Mouse (Mus musculus): Measurements from ENCODE around the gene Scel. TPM values are rescaled to one million over a fixed set of nuclear protein-coding genes. Genes with fewer than 3 reads are reported as not detected.
"Not testable (repeated sequence)": the region's sequence is repeated elsewhere in the genome, so short reads cannot be mapped to it uniquely, and the experiment has no call there.

The Scel gene
- under 1 TPM; 0.17 to 0.31 TPM for total RNA-seq (2021)
- long read RNA-seq, experiment 1: 0 reads
- long read RNA-seq, experiment 2: 0 reads

GRCm38 (mm10) chr14:103512802-103513472 lies at the start of gene Scel:
TSS of gene Scel (plus strand) at chr14:103513342.
- peak in 1 of 2 experiments; percentile 13 for DNase-seq

- DNase-seq: peak; percentile 40 to 52
Observed at GRCm38 (mm10) chr14:103468691-103469463, 44.3 kb upstream of the Scel start.

GRCm38 (mm10) chr14:103469464-103470015 lies 43.6 kb upstream of the Scel start:
- DNase-seq: peak; percentile 74 to 80

GRCm38 (mm10) chr14:103471074-103471778 lies 41.9 kb upstream of the Scel start:
- DNase-seq: peak in 1 of 2 experiments; percentile 30

GRCm38 (mm10) chr14:103471806-103472553 lies 41.2 kb upstream of the Scel start:
- DNase-seq: peak; percentile 54 to 77

- DNase-seq: no peak
Observed at GRCm38 (mm10) chr14:103472554-103472905, 40.6 kb upstream of the Scel start.

GRCm38 (mm10) chr14:103475312-103475711 lies 37.8 kb upstream of the Scel start:
- DNase-seq: no peak

- DNase-seq: not testable (repeated sequence)
Observed at GRCm38 (mm10) chr14:103476232-103476631, 36.9 kb upstream of the Scel start.

GRCm38 (mm10) chr14:103477281-103477680 lies 35.9 kb upstream of the Scel start:
- DNase-seq: no peak

GRCm38 (mm10) chr14:103477959-103478358 lies 35.2 kb upstream of the Scel start:
- DNase-seq: peak in 1 of 2 experiments; percentile 51

- DNase-seq: no peak
Observed at GRCm38 (mm10) chr14:103479446-103479845, 33.7 kb upstream of the Scel start.

GRCm38 (mm10) chr14:103481514-103481913 lies 31.6 kb upstream of the Scel start:
- DNase-seq: no peak

- DNase-seq: no peak
Observed at GRCm38 (mm10) chr14:103485671-103486070, 27.5 kb upstream of the Scel start.

- no peak for DNase-seq
Observed at GRCm38 (mm10) chr14:103486974-103487373, 26.2 kb upstream of the Scel start.

GRCm38 (mm10) chr14:103488659-103489058 lies 24.5 kb upstream of the Scel start:
- peak in 1 of 2 experiments; percentile 31 for DNase-seq

- DNase-seq: no peak
Observed at GRCm38 (mm10) chr14:103498199-103498598, 14.9 kb upstream of the Scel start.

- no peak for DNase-seq
Observed at GRCm38 (mm10) chr14:103498613-103499012, 14.5 kb upstream of the Scel start.

- DNase-seq: no peak
Observed at GRCm38 (mm10) chr14:103499060-103499459, 14.1 kb upstream of the Scel start.

- DNase-seq: peak in 1 of 2 experiments; percentile 16
Observed at GRCm38 (mm10) chr14:103500309-103500708, 12.8 kb upstream of the Scel start.

- DNase-seq: no peak
Observed at GRCm38 (mm10) chr14:103500941-103501340, 12.2 kb upstream of the Scel start.

GRCm38 (mm10) chr14:103504514-103504913 lies 8.6 kb upstream of the Scel start:
- no peak for DNase-seq

- no peak for DNase-seq
Observed at GRCm38 (mm10) chr14:103509544-103509943, 3.6 kb upstream of the Scel start.

Measured in heart, adult 18-20 months (tissue).